ENCODE assay signal across 12 mouse cellular contexts in the genomic region with DNA sequence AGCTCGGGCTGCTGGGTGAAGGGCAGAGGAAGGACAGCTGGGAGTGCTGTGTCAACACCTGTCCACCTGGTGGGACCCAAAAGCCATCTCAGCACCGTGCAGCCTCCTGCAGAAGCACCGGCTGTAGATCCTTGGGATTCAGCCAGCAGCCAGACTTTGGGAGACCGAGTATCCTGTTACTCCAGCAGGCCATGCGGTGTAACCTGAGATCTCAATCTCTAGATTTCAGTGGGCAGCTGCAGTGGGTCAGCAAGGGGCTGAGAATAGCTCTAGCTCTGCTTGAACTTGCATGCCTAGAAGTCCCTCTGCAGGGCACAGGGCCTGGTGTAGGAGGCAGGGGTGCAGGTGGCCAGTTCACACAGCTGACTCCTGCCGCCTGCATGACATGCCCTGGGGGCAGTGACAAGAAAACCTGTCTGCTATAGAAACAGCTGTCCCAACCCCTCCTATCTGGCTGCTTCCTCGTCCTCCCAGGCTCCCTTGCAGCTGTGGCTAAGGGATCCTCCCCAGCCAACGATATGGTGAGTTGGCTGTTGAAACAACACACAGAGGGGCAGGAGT. TPM values are rescaled to one million over a fixed set of nuclear protein-coding genes. Genes with fewer than 3 reads are reported as not detected.
DNase-seq lines count a peak whose midpoint lies in the region; ATAC-seq and TF ChIP-seq lines count a peak whose summit lies in the region.
"Had no signal": no experiment of that assay in that cellular context is flagged by ENCODE, and none has a peak within 500 bp of the region (broad histone marks: within the 10 kb centered on the region; RNA-seq: fewer than 3 reads in every experiment).

No protein-coding gene starts in this region.

- intact Hi-C loops in gastrocnemius, postnatal 36 days (cut with DNase I), result no loop called here

- WGBS in stomach, embryonic 14.5 days, result 6% methylated on average over 8 of the region's 8 CpGs
- 14% methylated on average over 8 of the region's 8 CpGs for WGBS in stomach, postnatal 0 days
- 10% methylated on average over 8 of the region's 8 CpGs for WGBS in stomach, embryonic 16.5 days

- H3K36me3 ChIP-seq in stomach, embryonic 14.5 days (ENCODE audit: control insufficient read depth, insufficient read depth, low read length), result no peaks in the 10 kb centered on the region
- no peaks in the 10 kb centered on the region for H3K36me3 ChIP-seq in stomach, postnatal 0 days (ENCODE audit: control insufficient read depth, insufficient read depth, low read length)
- no peaks in the 10 kb centered on the region for H3K36me3 ChIP-seq in stomach, embryonic 16.5 days (ENCODE audit: control insufficient read depth, insufficient read depth, low read length)

- no peak overlapping the region for H3K4me3 ChIP-seq in stomach, embryonic 14.5 days (ENCODE audit: low read depth, low read length)
- no peak overlapping the region for H3K4me3 ChIP-seq in stomach, postnatal 0 days (ENCODE audit: low read depth, low read length)
- no peak overlapping the region for H3K4me3 ChIP-seq in stomach, embryonic 16.5 days (replicated peaks; ENCODE audit: low read length)
- H3K4me3 ChIP-seq: erythroblast, embryonic 14.5 days had no signal

- H3K9me3 ChIP-seq in stomach, embryonic 14.5 days (ENCODE audit: control insufficient read depth, low read depth, low read length), result no peaks in the 10 kb centered on the region
- H3K9me3 ChIP-seq in stomach, postnatal 0 days (ENCODE audit: control insufficient read depth, low read length), result no peaks in the 10 kb centered on the region
- no peaks in the 10 kb centered on the region for H3K9me3 ChIP-seq in stomach, embryonic 16.5 days (replicated peaks; ENCODE audit: control insufficient read depth, low read length)

- peaks cover 6% of the 10 kb centered on the region; the same call in 1 of the 2 replicates for H3K4me1 ChIP-seq in stomach, embryonic 14.5 days (ENCODE audit: control insufficient read depth, insufficient read depth, low read length)
- no peaks in the 10 kb centered on the region for H3K4me1 ChIP-seq in stomach, postnatal 0 days (replicated peaks; ENCODE audit: control insufficient read depth, insufficient read depth)
- no peaks in the 10 kb centered on the region; the same call in 1 of the 2 replicates for H3K4me1 ChIP-seq in stomach, embryonic 16.5 days (ENCODE audit: control insufficient read depth, insufficient read depth, low read length)

- H3K4me2 ChIP-seq in stomach, embryonic 14.5 days (replicated peaks; ENCODE audit: low read depth, low read length), result no peak overlapping the region
- no peak overlapping the region for H3K4me2 ChIP-seq in stomach, postnatal 0 days (replicated peaks; ENCODE audit: low read depth)
- H3K4me2 ChIP-seq in stomach, embryonic 16.5 days (ENCODE audit: low read depth, low read length), result no peak overlapping the region

- no peak for TF ChIP-seq EP300 in stomach, postnatal 0 days (optimal IDR thresholded peaks at IDR 0.05)

- H3K9ac ChIP-seq in stomach, embryonic 14.5 days (replicated peaks; ENCODE audit: low read depth, low read length), result no peak overlapping the region
- H3K9ac ChIP-seq in stomach, postnatal 0 days (ENCODE audit: low read length), result no peak overlapping the region
- H3K9ac ChIP-seq in stomach, embryonic 16.5 days (ENCODE audit: low read length), result peak overlapping the region; percentile 27; the same call in 1 of the 2 replicates

- DNase-seq in stomach, postnatal 0 days (ENCODE audit: low spot score), result no peak
- peak; percentile 83 to 87 for DNase-seq in cerebellum, postnatal 25 days
- peak; percentile 34 to 41 for DNase-seq in gastrocnemius, postnatal 36 days
- no peak for DNase-seq in adipocyte (ENCODE audit: low spot score)
- DNase-seq in lung, adult 18-20 months, result no peak
- DNase-seq in adrenal gland, postnatal 36 days, result no peak
- DNase-seq: thymus, postnatal 36 days had no signal

- H3K27me3 ChIP-seq in stomach, embryonic 14.5 days (ENCODE audit: control insufficient read depth, insufficient read depth, low read length), result 0 out of 2 replicates have a peak, but pooled peaks cover 2% of the 10 kb centered on the region
- H3K27me3 ChIP-seq in stomach, postnatal 0 days (ENCODE audit: control insufficient read depth, insufficient read depth, low read length), result no peaks in the 10 kb centered on the region
- peaks cover 9% of the 10 kb centered on the region; the same call in 1 of the 2 replicates for H3K27me3 ChIP-seq in stomach, embryonic 16.5 days (ENCODE audit: control insufficient read depth, insufficient read depth, low read length)

- ATAC-seq in stomach, embryonic 14.5 days (ENCODE audit: insufficient number of reproducible peaks, insufficient read depth, low FRiP score, low read depth), result 0 out of 2 replicates have a peak, but pooled peaks have one; percentile 35
- no peak for ATAC-seq in stomach, postnatal 0 days (ENCODE audit: low FRiP score, low TSS enrichment)
- peak; percentile 34; the same call in 1 of the 2 replicates for ATAC-seq in stomach, embryonic 16.5 days (ENCODE audit: insufficient read depth, low FRiP score)

- no peak overlapping the region for H3K27ac ChIP-seq in stomach, embryonic 14.5 days (ENCODE audit: low read length)
- H3K27ac ChIP-seq in stomach, postnatal 0 days (replicated peaks), result no peak overlapping the region
- no peak overlapping the region for H3K27ac ChIP-seq in stomach, embryonic 16.5 days (ENCODE audit: low read length)

- TF ChIP-seq CTCF in stomach, postnatal 0 days (IDR thresholded peaks at IDR 0.05; ENCODE audit: low read depth), result no peak

RNA-seq across cellular contexts. Expression of gene Pth2, which starts 11.1 kb away (rescaled TPM):
- polyA plus RNA-seq in stomach, embryonic 14.5 days (2014; fragmentation: Nextera tagmentation; extraction: Ambion mirVana), result not detected in 2 replicates
- polyA plus RNA-seq in stomach, postnatal 0 days (2015; fragmentation: Nextera tagmentation; extraction: Ambion mirVana), result not detected in 2 replicates
- total RNA-seq in gastrocnemius, postnatal 36 days (2021), result not detected
- not detected in 2 replicates for polyA plus RNA-seq in stomach, embryonic 16.5 days (2015; fragmentation: Nextera tagmentation; extraction: Ambion mirVana)
- not detected for total RNA-seq in adrenal gland, postnatal 36 days (2021)
- total RNA-seq: hematopoietic stem cell, adult 5-6 weeks had no signal
- polyA plus RNA-seq: erythroblast, embryonic 14.5 days; liver, embryonic 16.5 days had no signal

RNA-seq across cellular contexts. Expression of gene Gfy, which starts 12.5 kb away (rescaled TPM):
- polyA plus RNA-seq in stomach, embryonic 14.5 days (2014; fragmentation: Nextera tagmentation; extraction: Ambion mirVana), result not detected in 2 replicates
- polyA plus RNA-seq in stomach, postnatal 0 days (2015; fragmentation: Nextera tagmentation; extraction: Ambion mirVana), result not detected in 2 replicates
- total RNA-seq in gastrocnemius, postnatal 36 days (2021), result not detected
- not detected in 2 replicates for polyA plus RNA-seq in stomach, embryonic 16.5 days (2015; fragmentation: Nextera tagmentation; extraction: Ambion mirVana)
- not detected for total RNA-seq in adrenal gland, postnatal 36 days (2021)
- total RNA-seq: hematopoietic stem cell, adult 5-6 weeks had no signal
- polyA plus RNA-seq: erythroblast, embryonic 14.5 days; liver, embryonic 16.5 days had no signal

RNA-seq across cellular contexts. Expression of gene Ccdc155, which starts 12.8 kb away (rescaled TPM):
- 0.22 and 0.55 TPM in 2 replicates for polyA plus RNA-seq in stomach, embryonic 14.5 days (2014; fragmentation: Nextera tagmentation; extraction: Ambion mirVana)
- polyA plus RNA-seq in stomach, postnatal 0 days (2015; fragmentation: Nextera tagmentation; extraction: Ambion mirVana), result 0.07 and 0.13 TPM in 2 replicates
- total RNA-seq in gastrocnemius, postnatal 36 days (2021), result not detected
- 0.55 and 1.5 TPM in 2 replicates for polyA plus RNA-seq in stomach, embryonic 16.5 days (2015; fragmentation: Nextera tagmentation; extraction: Ambion mirVana)
- not detected for total RNA-seq in adrenal gland, postnatal 36 days (2021)
- polyA plus RNA-seq: liver, embryonic 16.5 days had no signal

RNA-seq across cellular contexts. Expression of gene Dkkl1, which starts 20.1 kb away (rescaled TPM):
- polyA plus RNA-seq in stomach, embryonic 14.5 days (2014; fragmentation: Nextera tagmentation; extraction: Ambion mirVana), result 0.45 and 1.2 TPM in 2 replicates
- polyA plus RNA-seq in stomach, postnatal 0 days (2015; fragmentation: Nextera tagmentation; extraction: Ambion mirVana), result 48.4 TPM in 2 replicates
- not detected for total RNA-seq in gastrocnemius, postnatal 36 days (2021)
- polyA plus RNA-seq in stomach, embryonic 16.5 days (2015; fragmentation: Nextera tagmentation; extraction: Ambion mirVana), result 2.1 and 4.9 TPM in 2 replicates
- not detected for total RNA-seq in adrenal gland, postnatal 36 days (2021)

RNA-seq across cellular contexts. Expression of gene Tead2, which starts 23.7 kb away (rescaled TPM):
- 155 and 167 TPM in 2 replicates for polyA plus RNA-seq in stomach, embryonic 14.5 days (2014; fragmentation: Nextera tagmentation; extraction: Ambion mirVana)
- polyA plus RNA-seq in stomach, postnatal 0 days (2015; fragmentation: Nextera tagmentation; extraction: Ambion mirVana), result 26.8 and 29.5 TPM in 2 replicates
- 1 to 10 TPM; 2.7 to 3.3 TPM for total RNA-seq in gastrocnemius, postnatal 36 days (2021)
- 93.9 and 101 TPM in 2 replicates for polyA plus RNA-seq in stomach, embryonic 16.5 days (2015; fragmentation: Nextera tagmentation; extraction: Ambion mirVana)
- 10 to 100 TPM; 10.6 to 15.3 TPM for total RNA-seq in adrenal gland, postnatal 36 days (2021)

Comparison
In these comparisons a context has a peak if more than half of its experiments do, and no peak if none do; other contexts are left out.
1. DNase-seq: peak in cerebellum, postnatal 25 days (2 of 2) and gastrocnemius, postnatal 36 days (2 of 2); none in stomach, postnatal 0 days (single experiment), adipocyte (single experiment), lung, adult 18-20 months (0 of 2) and adrenal gland, postnatal 36 days (0 of 2).